Mouse (Mus musculus): ENCODE data around the gene Abcd3. TPM values are rescaled to one million over a fixed set of nuclear protein-coding genes. Genes with fewer than 3 reads are reported as not detected.
"Not testable (repeated sequence)": the region's sequence is repeated elsewhere in the genome, so short reads cannot be mapped to it uniquely, and the experiment has no call there.

Abcd3 gene
- total and polyA plus RNA-seq, 2 experiments from 2014 or later: 53.5 to 85.9 TPM

DNA sequence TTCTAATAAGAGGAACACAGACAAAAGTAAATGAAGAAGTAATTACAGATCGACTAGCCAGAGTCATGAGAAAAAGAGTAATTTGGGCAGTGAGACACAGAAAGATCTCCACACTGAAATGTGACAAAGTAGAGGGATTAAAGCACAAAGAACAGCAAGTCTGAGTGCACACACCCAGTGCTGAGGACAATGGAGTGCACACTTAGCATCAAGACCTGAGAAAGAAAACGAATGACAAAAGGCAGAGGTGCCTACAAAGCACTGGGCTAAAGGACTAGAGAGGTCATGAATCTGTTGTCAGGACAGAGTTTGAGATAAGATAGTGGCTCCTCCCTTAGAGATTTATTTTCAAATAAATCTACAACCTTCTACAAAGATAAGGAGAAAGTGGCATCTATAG is 20.9 kb downstream of the Abcd3 start:
- Histone ChIP-seq H3K4me3 (ENCODE audit: low read length) (no peak overlapping the region), H3K4me2 (ENCODE audit: low read depth, low read length) (no peak overlapping the region), H3K9ac (replicated peaks; ENCODE audit: low read length) (no peak overlapping the region), H3K9me3 (ENCODE audit: low read length) (no peaks in the 10 kb centered on the region), H3K36me3 (ENCODE audit: insufficient read depth, low read length) (no peaks in the 10 kb centered on the region), H3K4me1 (ENCODE audit: insufficient read depth, low read length) (no peaks in the 10 kb centered on the region), H3K27me3 (ENCODE audit: insufficient read depth, low read length) (no peaks in the 10 kb centered on the region), H3K27ac (no peak overlapping the region)
- TF ChIP-seq CTCF (IDR thresholded peaks at IDR 0.05; ENCODE audit: low read depth): no peak
- ATAC-seq (no peak), DNase-seq (ENCODE audit: low spot score) (no peak)
- 59% methylated on average over 2 of the region's 2 CpGs for WGBS

- Histone ChIP-seq H3K9me3 (ENCODE audit: low read length) (no peaks in the 10 kb centered on the region), H3K9ac (replicated peaks; ENCODE audit: low read length) (no peak overlapping the region), H3K36me3 (ENCODE audit: insufficient read depth, low read length) (no peaks in the 10 kb centered on the region), H3K4me2 (ENCODE audit: low read depth, low read length) (no peak overlapping the region), H3K4me3 (ENCODE audit: low read length) (no peak overlapping the region), H3K27me3 (ENCODE audit: insufficient read depth, low read length) (no peaks in the 10 kb centered on the region), H3K27ac (no peak overlapping the region), H3K4me1 (ENCODE audit: insufficient read depth, low read length) (no peaks in the 10 kb centered on the region)
- DNase-seq (ENCODE audit: low spot score) (no peak), ATAC-seq (no peak)
- WGBS: 84% methylated on average over 4 of the region's 4 CpGs
- TF ChIP-seq CTCF (IDR thresholded peaks at IDR 0.05; ENCODE audit: low read depth): no peak
Observed at GRCm38 (mm10) chr3:121792246-121792645, 22.9 kb downstream of the Abcd3 start.

DNA sequence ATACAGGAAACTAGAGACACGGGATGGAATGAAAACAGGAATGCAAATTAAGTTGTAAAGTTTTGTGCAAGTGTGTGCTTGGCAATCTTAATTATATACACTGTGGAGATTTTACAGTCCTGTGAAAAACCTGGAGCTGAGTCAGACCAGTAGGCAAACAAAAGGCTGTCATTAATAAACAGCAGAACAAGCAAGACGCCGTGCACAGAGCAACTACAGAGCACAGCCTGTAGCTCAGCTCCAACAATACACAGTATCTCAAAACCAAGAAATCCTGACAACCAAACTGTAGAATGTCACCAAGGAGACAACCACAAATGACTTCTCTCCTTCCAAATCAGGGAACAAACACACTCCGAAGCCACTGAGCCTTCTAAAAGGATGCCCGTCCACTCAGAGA is 24.7 kb downstream of the Abcd3 start:
- 33% methylated on average over 5 of the region's 5 CpGs for WGBS
- no peak overlapping the region for H3K4me2 ChIP-seq (ENCODE audit: low read depth, low read length)
- peak overlapping the region; percentile 11 for H3K27ac ChIP-seq

GRCm38 (mm10) chr3:121789790-121790189 is 25.3 kb downstream of the Abcd3 start:
- WGBS: 51% methylated on average over 5 of the region's 5 CpGs
- TF ChIP-seq CTCF (IDR thresholded peaks at IDR 0.05; ENCODE audit: low read depth): no peak
- Histone ChIP-seq H3K9me3 (ENCODE audit: low read length) (no peaks in the 10 kb centered on the region), H3K27me3 (ENCODE audit: insufficient read depth, low read length) (no peaks in the 10 kb centered on the region), H3K27ac (peak overlapping the region; percentile 60), H3K4me2 (ENCODE audit: low read depth, low read length) (no peak overlapping the region), H3K4me1 (ENCODE audit: insufficient read depth, low read length) (no peaks in the 10 kb centered on the region), H3K9ac (replicated peaks; ENCODE audit: low read length) (no peak overlapping the region), H3K4me3 (ENCODE audit: low read length) (no peak overlapping the region), H3K36me3 (ENCODE audit: insufficient read depth, low read length) (no peaks in the 10 kb centered on the region)
- ATAC-seq (no peak), DNase-seq (ENCODE audit: low spot score) (no peak)

More for the DNA sequence above, 24.7 kb downstream of the Abcd3 start:
- no peaks in the 10 kb centered on the region for H3K36me3 ChIP-seq (ENCODE audit: insufficient read depth, low read length)
- no peaks in the 10 kb centered on the region for H3K27me3 ChIP-seq (ENCODE audit: insufficient read depth, low read length)
- H3K4me1 ChIP-seq (ENCODE audit: insufficient read depth, low read length): no peaks in the 10 kb centered on the region
- peak; percentile 46 for DNase-seq (ENCODE audit: low spot score)
- peak; percentile 77 for ATAC-seq
- no peaks in the 10 kb centered on the region for H3K9me3 ChIP-seq (ENCODE audit: low read length)
- TF ChIP-seq CTCF (IDR thresholded peaks at IDR 0.05; ENCODE audit: low read depth): no peak
- no peak overlapping the region for H3K4me3 ChIP-seq (ENCODE audit: low read length)
- H3K9ac ChIP-seq (replicated peaks; ENCODE audit: low read length): no peak overlapping the region

DNA sequence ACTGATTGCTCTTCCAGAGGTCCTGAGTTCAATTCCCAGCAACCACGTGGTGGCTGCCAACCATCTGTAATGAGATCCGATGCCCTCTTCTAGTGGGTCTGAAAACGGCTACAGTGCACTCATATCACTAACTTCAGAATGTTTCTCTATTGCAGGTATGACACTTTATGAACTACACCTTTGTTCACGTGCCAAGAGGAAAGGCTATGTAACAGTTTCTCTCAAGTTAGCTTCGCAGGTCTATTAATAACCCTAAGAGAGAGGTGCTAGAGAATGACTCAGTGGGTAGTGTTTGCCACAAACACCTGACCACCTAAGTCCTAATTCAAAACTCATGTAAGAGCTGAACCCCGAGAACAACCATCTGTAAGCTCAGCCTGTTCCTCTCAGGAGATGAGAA is 32.1 kb downstream of the Abcd3 start:
- Histone ChIP-seq H3K9ac (replicated peaks; ENCODE audit: low read length) (no peak overlapping the region), H3K9me3 (ENCODE audit: low read length) (no peaks in the 10 kb centered on the region), H3K27ac (no peak overlapping the region), H3K4me2 (ENCODE audit: low read depth, low read length) (no peak overlapping the region), H3K27me3 (ENCODE audit: insufficient read depth, low read length) (no peaks in the 10 kb centered on the region), H3K36me3 (ENCODE audit: insufficient read depth, low read length) (no peaks in the 10 kb centered on the region), H3K4me1 (ENCODE audit: insufficient read depth, low read length) (no peaks in the 10 kb centered on the region), H3K4me3 (ENCODE audit: low read length) (no peak overlapping the region)
- 84% methylated on average over 6 of the region's 6 CpGs for WGBS
- TF ChIP-seq CTCF (IDR thresholded peaks at IDR 0.05; ENCODE audit: low read depth): no peak
- ATAC-seq: no peak
- no peak for DNase-seq (ENCODE audit: low spot score)

- Histone ChIP-seq H3K4me1 (ENCODE audit: insufficient read depth, low read length) (no peaks in the 10 kb centered on the region), H3K27me3 (ENCODE audit: insufficient read depth, low read length) (no peaks in the 10 kb centered on the region), H3K4me2 (ENCODE audit: low read depth, low read length) (no peak overlapping the region), H3K27ac (no peak overlapping the region), H3K36me3 (ENCODE audit: insufficient read depth, low read length) (no peaks in the 10 kb centered on the region), H3K4me3 (ENCODE audit: low read length) (no peak overlapping the region), H3K9me3 (ENCODE audit: low read length) (no peaks in the 10 kb centered on the region), H3K9ac (replicated peaks; ENCODE audit: low read length) (no peak overlapping the region)
- peak; percentile 81 for TF ChIP-seq CTCF (IDR thresholded peaks at IDR 0.05; ENCODE audit: low read depth)
- ATAC-seq: peak; percentile 76; the same call in 1 of the 2 replicates
- WGBS: 47% methylated on average over 7 of the region's 7 CpGs
- DNase-seq (ENCODE audit: low spot score): peak; percentile 71
Observed at GRCm38 (mm10) chr3:121777943-121778342, 37.2 kb downstream of the Abcd3 start.

- not testable (repeated sequence) for H3K4me2 ChIP-seq (ENCODE audit: low read depth, low read length); H3K4me1 ChIP-seq (ENCODE audit: insufficient read depth, low read length); H3K9ac ChIP-seq (replicated peaks; ENCODE audit: low read length); H3K9me3 ChIP-seq (ENCODE audit: low read length); DNase-seq (ENCODE audit: low spot score); H3K27me3 ChIP-seq (ENCODE audit: insufficient read depth, low read length); H3K36me3 ChIP-seq (ENCODE audit: insufficient read depth, low read length); H3K27ac ChIP-seq; H3K4me3 ChIP-seq (ENCODE audit: low read length); ATAC-seq
- 91% methylated on average over 4 of the region's 4 CpGs for WGBS
Observed at GRCm38 (mm10) chr3:121773336-121773735, 41.8 kb downstream of the Abcd3 start.
